Mouse (Mus musculus) liver, adult 2 months (tissue): ENCODE measurements at regions not wholly inside any gene's neighbourhood (a gene's known extent, or its start where the extent isn't known, plus 50 kb on each side); places are given as distances from the start of the nearest gene placed in this dataset.

Source experiments
- CTCF ChIP-seq: fragments of 200-500 bp; IDR thresholded peaks from 2 replicates; pipeline ENCODE4 v1.5.1; 2011; ENCODE audit warnings: low read depth, low read length, control low read depth
- POLR2A ChIP-seq: fragments of 200-500 bp; IDR thresholded peaks from 2 replicates; pipeline ENCODE4 v1.6.1; 2011; ENCODE audit warnings: low read length, control low read depth; ENCODE audit not compliant: insufficient read depth; ENCODE audit errors: extremely low read depth

DNA sequence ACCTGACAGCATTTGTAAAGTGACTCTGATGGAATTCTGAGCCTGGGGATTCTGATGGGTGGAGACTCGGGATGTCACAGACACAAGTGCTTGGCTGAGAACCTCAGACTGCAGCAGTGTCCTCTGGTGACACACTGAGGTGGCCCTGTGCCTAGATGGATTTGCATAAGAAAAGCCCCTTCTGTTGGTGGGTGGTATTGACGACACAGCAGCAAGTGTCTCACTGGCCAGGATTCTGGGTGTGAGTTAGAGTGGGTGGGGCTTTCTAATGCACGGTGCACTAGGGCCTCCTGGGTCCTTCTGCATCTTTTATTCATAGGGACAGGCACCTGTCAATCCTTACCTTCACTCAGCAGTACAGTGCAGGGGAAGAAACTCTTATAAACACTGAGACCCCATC lies 100.9 kb upstream of the Kazn start:
- TF ChIP-seq POLR2A (no peak), CTCF (no peak)
